Mouse (Mus musculus) kidney, postnatal 0 days (tissue): ENCODE measurements around the gene Rab31. TPM values are rescaled to one million over a fixed set of nuclear protein-coding genes. Genes with fewer than 3 reads are reported as not detected.

ENCODE experiments used
- ATAC-seq: fragments of 200-750 bp; cut with Nextera tagmentation; replicated peaks from 2 replicates; pipeline ENCODE4 v1.8.0; 2017; ENCODE audit warnings: low read depth, moderate number of reproducible peaks, moderate TSS enrichment, moderate library complexity; ENCODE audit not compliant: low FRiP score
- DNase-seq: peaks from one replicate; pipeline ENCODE4 v3.0.0-alpha.2; 2016; ENCODE audit warnings: low spot score
- H3K27ac ChIP-seq: fragments of 300-500 bp; sonication (generic); 2 replicates; pipeline ENCODE4 v1.5.1; 2014; ENCODE audit warnings: mild to moderate bottlenecking
- H3K27me3 ChIP-seq: fragments of 300-500 bp; sonication (generic); 2 replicates; pipeline ENCODE4 v1.6.1; 2014; ENCODE audit warnings: low read length, mixed read lengths; ENCODE audit not compliant: insufficient read depth
- H3K36me3 ChIP-seq: fragments of 300-500 bp; sonication (generic); 2 replicates; pipeline ENCODE4 v1.6.1; 2014; ENCODE audit warnings: low read length, mixed read lengths; ENCODE audit not compliant: insufficient read depth
- H3K4me1 ChIP-seq: fragments of 300-500 bp; sonication (generic); replicated peaks from 2 replicates; pipeline ENCODE4 v1.6.1; 2014; ENCODE audit warnings: antibody characterized with exemption, low read length, mixed read lengths; ENCODE audit not compliant: insufficient read depth
- H3K4me2 ChIP-seq: fragments of 300-500 bp; sonication (generic); 2 replicates; pipeline ENCODE4 v1.6.1; 2014; ENCODE audit warnings: mild to moderate bottlenecking, low read length, moderate library complexity, mixed read lengths
- H3K4me3 ChIP-seq: fragments of 300-500 bp; sonication (generic); replicated peaks from 2 replicates; pipeline ENCODE4 v1.5.1; 2014; ENCODE audit warnings: low read depth, low read length
- H3K9ac ChIP-seq: fragments of 300-500 bp; sonication (generic); 2 replicates; pipeline ENCODE4 v1.6.1; 2014; ENCODE audit warnings: low read depth, low read length
- H3K9me3 ChIP-seq: fragments of 300-500 bp; sonication (generic); replicated peaks from 2 replicates; pipeline ENCODE4 v1.6.1; 2016; ENCODE audit warnings: low read length, inconsistent platforms, mixed read lengths
- CTCF ChIP-seq: IDR thresholded peaks from 2 replicates; pipeline ENCODE4 v1.5.1; 2016; ENCODE audit warnings: antibody characterized with exemption, low read depth, mild to moderate bottlenecking, moderate library complexity
- WGBS: fragments of 180-500 bp; shearing (Covaris S2); extraction: QIAGEN DNeasy Blood & Tissue Kit; methylation state at CpG from one replicate; pipeline ENCODE4 v1.1.7; 2014; 5-methylcytosine and 5-hydroxymethylcytosine counted together
- polyA plus RNA-seq: library from polyadenylated mRNA; unstranded; fragments of >200 nt; fragmentation: Nextera tagmentation; extraction: Ambion mirVana; gene quantifications from 2 replicates; pipeline ENCODE4 v1.2.1, GENCODE M21; 2015

Gene Rab31
- polyA plus RNA-seq, 1 experiment from 2014 or later: 30.0 TPM

- Histone ChIP-seq H3K4me1 (no peaks in the 10 kb centered on the region), H3K27me3 (no peaks in the 10 kb centered on the region), H3K4me2 (no peak overlapping the region), H3K9me3 (no peaks in the 10 kb centered on the region), H3K36me3 (no peaks in the 10 kb centered on the region), H3K9ac (no peak overlapping the region), H3K4me3 (no peak overlapping the region), H3K27ac (no peak overlapping the region)
- DNase-seq (no peak), ATAC-seq (no peak)
- 71% methylated on average over 6 of the region's 6 CpGs for WGBS
- TF ChIP-seq CTCF: no peak
Measured at GRCm38 (mm10) chr17:65757150-65757549, 15.4 kb downstream of the Rab31 start.

GRCm38 (mm10) chr17:65755857-65756256, 16.7 kb downstream of the Rab31 start:
- H3K27me3 ChIP-seq: no peaks in the 10 kb centered on the region
- TF ChIP-seq CTCF: no peak
- no peaks in the 10 kb centered on the region for H3K36me3 ChIP-seq
- no peak overlapping the region for H3K27ac ChIP-seq
- ATAC-seq: no peak
- H3K4me1 ChIP-seq: no peaks in the 10 kb centered on the region
- no peak overlapping the region for H3K4me2 ChIP-seq
- WGBS: 99% methylated on average over 3 of the region's 3 CpGs
- H3K9me3 ChIP-seq: no peaks in the 10 kb centered on the region
- no peak overlapping the region for H3K4me3 ChIP-seq
- no peak overlapping the region for H3K9ac ChIP-seq
- DNase-seq: no peak

GRCm38 (mm10) chr17:65753130-65753529, 19.4 kb downstream of the Rab31 start:
- no peak for ATAC-seq
- H3K4me2 ChIP-seq: no peak overlapping the region
- H3K4me3 ChIP-seq: no peak overlapping the region
- TF ChIP-seq CTCF: no peak
- H3K9ac ChIP-seq: no peak overlapping the region
- WGBS: 97% methylated on average over 6 of the region's 6 CpGs
- no peaks in the 10 kb centered on the region for H3K36me3 ChIP-seq
- DNase-seq: no peak
- H3K27me3 ChIP-seq: no peaks in the 10 kb centered on the region
- no peak overlapping the region for H3K27ac ChIP-seq
- H3K9me3 ChIP-seq: no peaks in the 10 kb centered on the region
- H3K4me1 ChIP-seq: no peaks in the 10 kb centered on the region

- no peak for DNase-seq
- peak; percentile 54 for TF ChIP-seq CTCF
Measured at GRCm38 (mm10) chr17:65750301-65750700, 22.3 kb downstream of the Rab31 start.

DNA sequence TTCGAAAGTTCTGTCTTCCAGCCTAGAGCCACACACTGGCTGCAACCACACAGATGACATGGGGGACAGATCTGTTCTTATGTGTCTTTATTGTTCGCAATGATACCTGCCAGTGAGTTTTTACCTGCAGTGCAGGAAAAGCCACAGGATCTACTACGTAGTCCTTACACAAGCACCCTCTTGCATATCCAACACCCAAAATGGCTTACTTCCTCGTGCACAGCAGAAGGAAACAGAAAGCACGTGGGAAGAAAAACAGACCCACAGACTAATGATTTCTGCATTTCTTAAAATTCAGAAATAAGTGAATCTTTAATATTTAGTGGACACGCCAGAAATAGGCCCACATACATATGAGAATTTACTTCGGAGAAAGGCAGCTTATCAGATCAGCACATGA, 22.7 kb downstream of the Rab31 start:
- Histone ChIP-seq H3K9ac (no peak overlapping the region), H3K4me3 (no peak overlapping the region), H3K36me3 (no peaks in the 10 kb centered on the region), H3K27ac (no peak overlapping the region), H3K4me2 (no peak overlapping the region), H3K27me3 (no peaks in the 10 kb centered on the region), H3K9me3 (no peaks in the 10 kb centered on the region), H3K4me1 (no peaks in the 10 kb centered on the region)
- no peak for ATAC-seq
- WGBS: 93% methylated on average over 7 of the region's 7 CpGs
- TF ChIP-seq CTCF: no peak
- no peak for DNase-seq

More at GRCm38 (mm10) chr17:65750301-65750700, 22.3 kb downstream of the Rab31 start:
- ATAC-seq: no peak
- Histone ChIP-seq H3K4me3 (no peak overlapping the region), H3K4me2 (no peak overlapping the region), H3K9me3 (no peaks in the 10 kb centered on the region), H3K27ac (no peak overlapping the region), H3K9ac (no peak overlapping the region), H3K27me3 (no peaks in the 10 kb centered on the region), H3K36me3 (no peaks in the 10 kb centered on the region), H3K4me1 (no peaks in the 10 kb centered on the region)

DNA sequence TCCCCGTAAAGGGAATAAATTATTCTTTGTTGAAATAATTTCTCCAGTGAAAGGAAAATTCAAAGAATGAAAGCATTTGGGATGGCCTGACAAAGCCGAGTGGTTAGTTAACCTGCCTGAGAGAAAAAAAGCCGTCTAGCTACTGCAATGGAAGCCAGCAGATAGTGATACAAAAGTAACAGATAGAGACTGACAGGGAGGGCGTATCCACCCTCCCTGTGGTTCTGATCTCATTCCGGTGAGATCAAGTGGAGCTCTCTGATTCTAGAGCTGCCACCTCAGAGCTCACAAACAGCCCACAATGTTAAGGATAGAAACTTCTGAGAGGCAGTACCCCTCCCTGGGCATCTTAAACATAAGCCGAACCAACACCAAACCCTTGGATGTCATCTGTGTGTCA, 23.6 kb downstream of the Rab31 start:
- ATAC-seq: no peak
- no peaks in the 10 kb centered on the region; the same call in 1 of the 2 replicates for H3K9me3 ChIP-seq
- TF ChIP-seq CTCF: no peak

DNA sequence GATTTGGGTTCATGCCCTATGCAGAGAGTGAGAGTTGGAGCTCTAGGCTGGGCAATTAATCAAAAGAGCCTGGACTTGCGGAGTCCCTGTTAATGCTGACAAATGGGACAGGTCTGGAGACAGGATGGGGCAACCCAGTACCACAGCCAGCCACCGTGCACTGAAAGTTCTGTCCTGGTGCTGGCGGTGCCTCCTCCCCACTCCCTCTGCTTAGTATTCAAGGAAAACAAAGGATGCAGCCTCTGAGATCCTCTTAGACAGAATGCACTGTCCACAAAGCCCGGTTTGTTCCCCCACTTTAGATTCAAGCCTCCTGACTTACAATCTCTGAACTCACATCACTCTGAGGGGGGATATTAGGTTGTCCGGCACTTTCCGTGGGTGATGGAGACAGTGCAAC, 26.2 kb downstream of the Rab31 start:
- no peaks in the 10 kb centered on the region for H3K27me3 ChIP-seq
- H3K4me2 ChIP-seq: no peak overlapping the region
- no peak for ATAC-seq
- DNase-seq: no peak
- no peaks in the 10 kb centered on the region for H3K36me3 ChIP-seq
- TF ChIP-seq CTCF: no peak
- no peaks in the 10 kb centered on the region; the same call in 1 of the 2 replicates for H3K9me3 ChIP-seq
- no peaks in the 10 kb centered on the region for H3K4me1 ChIP-seq
- no peak overlapping the region for H3K4me3 ChIP-seq
- no peak overlapping the region for H3K9ac ChIP-seq
- H3K27ac ChIP-seq: no peak overlapping the region
- 81% methylated on average over 6 of the region's 6 CpGs for WGBS

More for the DNA sequence above, 23.6 kb downstream of the Rab31 start:
- Histone ChIP-seq H3K4me3 (no peak overlapping the region), H3K4me2 (no peak overlapping the region), H3K4me1 (no peaks in the 10 kb centered on the region), H3K27ac (no peak overlapping the region), H3K27me3 (no peaks in the 10 kb centered on the region), H3K36me3 (no peaks in the 10 kb centered on the region), H3K9ac (no peak overlapping the region)
- 65% methylated on average over 6 of the region's 6 CpGs for WGBS
- no peak for DNase-seq
